Mouse (Mus musculus): Measurements from ENCODE around the gene Pwp2. TPM values are rescaled to one million over a fixed set of nuclear protein-coding genes. Genes with fewer than 3 reads are reported as not detected.

The Pwp2 gene
- polyA plus RNA-seq, 1 experiment = 8.2 TPM

GRCm38 (mm10) chr10:78143727-78144505 lies 41.0 kb downstream of the Pwp2 start:
- 40% methylated on average over 8 of the region's 8 CpGs for WGBS
- TF ChIP-seq CTCF (conservative IDR thresholded peaks at IDR 0.05; ENCODE audit: insufficient read depth, insufficient read length, low read depth, low read length) (no peak), POLR2A (IDR thresholded peaks at IDR 0.05; ENCODE audit: low read depth, low read length) (no peak)
- H3K4me1 ChIP-seq (ENCODE audit: control insufficient read depth, insufficient read depth, low read length) = peaks cover 11% of the 10 kb centered on the region
- peak overlapping the region; percentile 81 for H3K27ac ChIP-seq (ENCODE audit: insufficient read depth, low read depth, low read length)
- no peak overlapping the region for H3K4me3 ChIP-seq (ENCODE audit: insufficient read depth, low read depth, low read length)
- DNase-seq = peak; percentile 81
- H3K36me3 ChIP-seq (ENCODE audit: control insufficient read depth, insufficient read depth, low read length) = no peaks in the 10 kb centered on the region
- no peaks in the 10 kb centered on the region for H3K27me3 ChIP-seq (replicated peaks; ENCODE audit: control insufficient read depth, insufficient read depth, low read length)

GRCm38 (mm10) chr10:78140843-78141242 lies 44.1 kb downstream of the Pwp2 start:
- H3K27me3 ChIP-seq (replicated peaks; ENCODE audit: control insufficient read depth, insufficient read depth, low read length) = no peaks in the 10 kb centered on the region
- no peak overlapping the region for H3K4me3 ChIP-seq (ENCODE audit: insufficient read depth, low read depth, low read length)
- DNase-seq = no peak
- no peak overlapping the region for H3K27ac ChIP-seq (ENCODE audit: insufficient read depth, low read depth, low read length)
- no peaks in the 10 kb centered on the region for H3K36me3 ChIP-seq (ENCODE audit: control insufficient read depth, insufficient read depth, low read length)
- TF ChIP-seq POLR2A (IDR thresholded peaks at IDR 0.05; ENCODE audit: low read depth, low read length) = no peak
- TF ChIP-seq CTCF (conservative IDR thresholded peaks at IDR 0.05; ENCODE audit: insufficient read depth, insufficient read length, low read depth, low read length) = no peak
- WGBS = 82% methylated on average over 3 of the region's 3 CpGs
- peaks cover 11% of the 10 kb centered on the region for H3K4me1 ChIP-seq (ENCODE audit: control insufficient read depth, insufficient read depth, low read length)

GRCm38 (mm10) chr10:78140251-78140600 lies 44.7 kb downstream of the Pwp2 start:
- peaks cover 15% of the 10 kb centered on the region for H3K4me1 ChIP-seq (ENCODE audit: control insufficient read depth, insufficient read depth, low read length)
- 93% methylated on average over 1 of the region's 1 CpGs for WGBS
- H3K27ac ChIP-seq (ENCODE audit: insufficient read depth, low read depth, low read length) = no peak overlapping the region
- no peaks in the 10 kb centered on the region for H3K36me3 ChIP-seq (ENCODE audit: control insufficient read depth, insufficient read depth, low read length)
- no peak for TF ChIP-seq POLR2A (IDR thresholded peaks at IDR 0.05; ENCODE audit: low read depth, low read length)
- no peak for TF ChIP-seq CTCF (conservative IDR thresholded peaks at IDR 0.05; ENCODE audit: insufficient read depth, insufficient read length, low read depth, low read length)
- no peak overlapping the region for H3K4me3 ChIP-seq (ENCODE audit: insufficient read depth, low read depth, low read length)
- H3K27me3 ChIP-seq (replicated peaks; ENCODE audit: control insufficient read depth, insufficient read depth, low read length) = no peaks in the 10 kb centered on the region
- DNase-seq = no peak

- Histone ChIP-seq H3K4me3 (ENCODE audit: insufficient read depth, low read depth, low read length) (no peak overlapping the region), H3K36me3 (ENCODE audit: control insufficient read depth, insufficient read depth, low read length) (no peaks in the 10 kb centered on the region), H3K27me3 (replicated peaks; ENCODE audit: control insufficient read depth, insufficient read depth, low read length) (no peaks in the 10 kb centered on the region), H3K4me1 (ENCODE audit: control insufficient read depth, insufficient read depth, low read length) (peaks cover 16% of the 10 kb centered on the region), H3K27ac (ENCODE audit: insufficient read depth, low read depth, low read length) (peak overlapping the region; percentile 1)
- no peak for TF ChIP-seq POLR2A (IDR thresholded peaks at IDR 0.05; ENCODE audit: low read depth, low read length)
- no peak for TF ChIP-seq CTCF (conservative IDR thresholded peaks at IDR 0.05; ENCODE audit: insufficient read depth, insufficient read length, low read depth, low read length)
- WGBS = 54% methylated on average over 11 of the region's 11 CpGs
- DNase-seq = no peak
Observed at GRCm38 (mm10) chr10:78139572-78140250, 45.2 kb downstream of the Pwp2 start.

- Histone ChIP-seq H3K27ac (ENCODE audit: insufficient read depth, low read depth, low read length) (peak overlapping the region; percentile 83), H3K36me3 (ENCODE audit: control insufficient read depth, insufficient read depth, low read length) (no peaks in the 10 kb centered on the region), H3K4me3 (ENCODE audit: insufficient read depth, low read depth, low read length) (no peak overlapping the region), H3K4me1 (ENCODE audit: control insufficient read depth, insufficient read depth, low read length) (peaks cover 12% of the 10 kb centered on the region), H3K27me3 (replicated peaks; ENCODE audit: control insufficient read depth, insufficient read depth, low read length) (no peaks in the 10 kb centered on the region)
- TF ChIP-seq POLR2A (IDR thresholded peaks at IDR 0.05; ENCODE audit: low read depth, low read length) (no peak), CTCF (conservative IDR thresholded peaks at IDR 0.05; ENCODE audit: insufficient read depth, insufficient read length, low read depth, low read length) (no peak)
- WGBS = 31% methylated on average over 14 of the region's 14 CpGs
- peak; percentile 83 for DNase-seq
Observed at GRCm38 (mm10) chr10:78138812-78139523, 46.0 kb downstream of the Pwp2 start.

GRCm38 (mm10) chr10:78137191-78137590 lies 47.8 kb downstream of the Pwp2 start:
- Histone ChIP-seq H3K4me1 (ENCODE audit: control insufficient read depth, insufficient read depth, low read length) (peaks cover 9% of the 10 kb centered on the region; the same call in 1 of the 2 replicates), H3K36me3 (ENCODE audit: control insufficient read depth, insufficient read depth, low read length) (no peaks in the 10 kb centered on the region), H3K27me3 (replicated peaks; ENCODE audit: control insufficient read depth, insufficient read depth, low read length) (no peaks in the 10 kb centered on the region), H3K4me3 (ENCODE audit: insufficient read depth, low read depth, low read length) (no peak overlapping the region), H3K27ac (ENCODE audit: insufficient read depth, low read depth, low read length) (no peak overlapping the region)
- TF ChIP-seq CTCF (conservative IDR thresholded peaks at IDR 0.05; ENCODE audit: insufficient read depth, insufficient read length, low read depth, low read length) (no peak), POLR2A (IDR thresholded peaks at IDR 0.05; ENCODE audit: low read depth, low read length) (no peak)
- WGBS = 87% methylated on average over 3 of the region's 3 CpGs
- no peak for DNase-seq

GRCm38 (mm10) chr10:78135947-78136346 lies 49.0 kb downstream of the Pwp2 start:
- no peak for DNase-seq
- no peak for TF ChIP-seq POLR2A (IDR thresholded peaks at IDR 0.05; ENCODE audit: low read depth, low read length)
- no peak for TF ChIP-seq CTCF (conservative IDR thresholded peaks at IDR 0.05; ENCODE audit: insufficient read depth, insufficient read length, low read depth, low read length)
- Histone ChIP-seq H3K4me3 (ENCODE audit: insufficient read depth, low read depth, low read length) (no peak overlapping the region), H3K4me1 (ENCODE audit: control insufficient read depth, insufficient read depth, low read length) (peaks cover 9% of the 10 kb centered on the region; the same call in 1 of the 2 replicates), H3K27me3 (replicated peaks; ENCODE audit: control insufficient read depth, insufficient read depth, low read length) (no peaks in the 10 kb centered on the region), H3K36me3 (ENCODE audit: control insufficient read depth, insufficient read depth, low read length) (no peaks in the 10 kb centered on the region), H3K27ac (ENCODE audit: insufficient read depth, low read depth, low read length) (no peak overlapping the region)
- 85% methylated on average over 5 of the region's 5 CpGs for WGBS

Measured in kidney, adult 2 months (tissue).